ENCODE assay signal across 8 mouse cellular contexts in genomic region chr7:82864260-82864990, GRCm38 (mm10). TPM values are rescaled to one million over a fixed set of nuclear protein-coding genes. Genes with fewer than 3 reads are reported as not detected.
DNase-seq lines count a peak whose midpoint lies in the region; ATAC-seq and TF ChIP-seq lines count a peak whose summit lies in the region.

No protein-coding gene starts in this region.

- WGBS in forebrain, embryonic 14.5 days, result 35% methylated on average over 8 of the region's 8 CpGs
- WGBS in liver, embryonic 15.5 days (ENCODE audit: insufficient replicate concordance), result 50% methylated on average over 8 of the region's 8 CpGs

- peak overlapping the region; percentile 95; the same call in 1 of the 2 replicates for H3K4me3 ChIP-seq in E14TG2a.4 (replicated peaks; ENCODE audit: low read length)
- peak overlapping the region; percentile 99 for H3K4me3 ChIP-seq in forebrain, embryonic 14.5 days (ENCODE audit: low read depth, low read length)
- H3K4me3 ChIP-seq in liver, embryonic 15.5 days (replicated peaks), result no peak overlapping the region

- peak; percentile 51 for DNase-seq in embryo, embryonic 10 days (ENCODE audit: low spot score)
- no peak for DNase-seq in embryo, embryonic 9.5 days (ENCODE audit: extremely low spot score)
- peak; percentile 76 for DNase-seq in forebrain, embryonic 14.5 days (ENCODE audit: low spot score)
- DNase-seq in right cerebral cortex, postnatal 36 days (ENCODE audit: low spot score in 2 of 2), result no peak
- DNase-seq in gastrocnemius, adult 8-10 months (ENCODE audit: low spot score in 2 of 2), result no peak
- no peak for DNase-seq in layer of hippocampus, adult 18-20 months (ENCODE audit: low spot score in 2 of 2)

- H3K27ac ChIP-seq in forebrain, embryonic 14.5 days (ENCODE audit: low read depth, low read length), result peak overlapping the region; percentile 100
- no peak overlapping the region for H3K27ac ChIP-seq in liver, embryonic 15.5 days (replicated peaks)

- ATAC-seq in forebrain, embryonic 14.5 days, result no peak
- ATAC-seq in liver, embryonic 15.5 days (ENCODE audit: insufficient read depth), result no peak

- peaks cover 23% of the 10 kb centered on the region for H3K4me1 ChIP-seq in E14TG2a.4 (replicated peaks; ENCODE audit: low read depth, low read length)
- peaks cover 12% of the 10 kb centered on the region for H3K4me1 ChIP-seq in forebrain, embryonic 14.5 days (ENCODE audit: control insufficient read depth, insufficient read depth, low read length)
- peaks cover 29% of the 10 kb centered on the region for H3K4me1 ChIP-seq in liver, embryonic 15.5 days (replicated peaks)

- H3K36me3 ChIP-seq in E14TG2a.4 (ENCODE audit: insufficient read depth, low read length), result no peaks in the 10 kb centered on the region
- H3K36me3 ChIP-seq in forebrain, embryonic 14.5 days (ENCODE audit: control insufficient read depth, insufficient read depth, low read length), result peaks cover 10% of the 10 kb centered on the region
- H3K36me3 ChIP-seq in liver, embryonic 15.5 days (replicated peaks), result no peaks in the 10 kb centered on the region

- no peak for TF ChIP-seq CTCF in E14TG2a.4 (conservative IDR thresholded peaks at IDR 0.05; ENCODE audit: low read length)

- no peaks in the 10 kb centered on the region for H3K9me3 ChIP-seq in E14TG2a.4 (ENCODE audit: low read length)
- H3K9me3 ChIP-seq in forebrain, embryonic 14.5 days (replicated peaks; ENCODE audit: control insufficient read depth, low read length), result no peaks in the 10 kb centered on the region
- H3K9me3 ChIP-seq in liver, embryonic 15.5 days (replicated peaks), result no peaks in the 10 kb centered on the region

- peaks cover 59% of the 10 kb centered on the region for H3K27me3 ChIP-seq in E14TG2a.4 (ENCODE audit: insufficient read depth, low read length)
- no peaks in the 10 kb centered on the region for H3K27me3 ChIP-seq in forebrain, embryonic 14.5 days (replicated peaks; ENCODE audit: control insufficient read depth, insufficient read depth, low read length)
- peaks cover 60% of the 10 kb centered on the region for H3K27me3 ChIP-seq in liver, embryonic 15.5 days

- peak overlapping the region; percentile 91 for H3K4me2 ChIP-seq in forebrain, embryonic 14.5 days (ENCODE audit: low read length)
- peak overlapping the region; percentile 90; the same call in 1 of the 2 replicates for H3K4me2 ChIP-seq in liver, embryonic 15.5 days

- H3K9ac ChIP-seq in forebrain, embryonic 14.5 days (ENCODE audit: low read length), result peak overlapping the region; percentile 100
- H3K9ac ChIP-seq in liver, embryonic 15.5 days, result no peak overlapping the region

RNA-seq across cellular contexts. Expression of gene Mex3b, which starts 2.7 kb away (rescaled TPM):
- 53.1 and 54.2 TPM in 2 replicates for polyA plus RNA-seq in forebrain, embryonic 14.5 days (2014; fragmentation: Nextera tagmentation; extraction: Ambion mirVana)
- polyA plus RNA-seq in liver, embryonic 15.5 days (2015; fragmentation: Nextera tagmentation; extraction: Ambion mirVana), result 0.52 and 0.60 TPM in 2 replicates
- total RNA-seq in gastrocnemius, adult 8-10 months (2022), result under 1 TPM; 0.11 to 0.25 (median 0.19) TPM
- 10 to 100 TPM; 21.7 to 22.4 TPM for total RNA-seq in layer of hippocampus, adult 18-20 months (2021)

Comparison
In these comparisons a context has a peak if more than half of its experiments do, and no peak if none do; other contexts are left out.
1. DNase-seq: peak in embryo, embryonic 10 days (single experiment) and forebrain, embryonic 14.5 days (single experiment); none in embryo, embryonic 9.5 days (single experiment), right cerebral cortex, postnatal 36 days (0 of 2), gastrocnemius, adult 8-10 months (0 of 2) and layer of hippocampus, adult 18-20 months (0 of 2).
2. RNA of gene Mex3b, which starts 2.7 kb away (total RNA-seq): 21.7 to 22.4 TPM in layer of hippocampus, adult 18-20 months; 0.11 to 0.25 TPM in gastrocnemius, adult 8-10 months; every median in the first group is over 10 times any median in the second.